Mouse (Mus musculus) testis, postnatal 10 days (tissue): Measurements from ENCODE around the gene Slc26a10.
A peak's percentile ranks its signal among the peaks of the same experiment; 100 is the strongest.
"Not testable (repeated sequence)": the region's sequence is repeated elsewhere in the genome, so short reads cannot be mapped to it uniquely, and the experiment has no call there.

Source experiments
- DNase-seq: peaks from one replicate; pipeline ENCODE4 v3.0.0; 2021; ENCODE audit warnings: low spot score

Slc26a10 gene

DNA sequence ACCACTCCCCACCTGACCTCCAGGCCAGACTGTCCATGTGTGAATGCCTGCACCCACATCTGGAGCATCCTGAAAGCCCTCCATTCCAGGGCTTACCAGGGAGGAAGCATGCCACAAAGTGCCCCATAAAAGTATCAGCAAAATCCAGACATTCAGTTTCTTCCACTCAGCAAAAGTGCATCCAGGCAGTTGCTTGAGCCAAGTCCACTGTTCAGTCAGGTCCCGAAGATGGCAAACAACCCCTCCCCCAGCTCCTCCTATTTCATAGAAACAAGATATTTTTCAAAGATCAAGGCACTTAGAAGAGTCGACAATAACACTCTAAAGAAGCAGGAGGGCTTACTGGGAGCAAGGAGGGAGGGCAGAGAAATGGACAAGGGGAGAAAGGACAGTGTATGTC is 18.0 kb upstream of the Slc26a10 start:
- DNase-seq = no peak

DNA sequence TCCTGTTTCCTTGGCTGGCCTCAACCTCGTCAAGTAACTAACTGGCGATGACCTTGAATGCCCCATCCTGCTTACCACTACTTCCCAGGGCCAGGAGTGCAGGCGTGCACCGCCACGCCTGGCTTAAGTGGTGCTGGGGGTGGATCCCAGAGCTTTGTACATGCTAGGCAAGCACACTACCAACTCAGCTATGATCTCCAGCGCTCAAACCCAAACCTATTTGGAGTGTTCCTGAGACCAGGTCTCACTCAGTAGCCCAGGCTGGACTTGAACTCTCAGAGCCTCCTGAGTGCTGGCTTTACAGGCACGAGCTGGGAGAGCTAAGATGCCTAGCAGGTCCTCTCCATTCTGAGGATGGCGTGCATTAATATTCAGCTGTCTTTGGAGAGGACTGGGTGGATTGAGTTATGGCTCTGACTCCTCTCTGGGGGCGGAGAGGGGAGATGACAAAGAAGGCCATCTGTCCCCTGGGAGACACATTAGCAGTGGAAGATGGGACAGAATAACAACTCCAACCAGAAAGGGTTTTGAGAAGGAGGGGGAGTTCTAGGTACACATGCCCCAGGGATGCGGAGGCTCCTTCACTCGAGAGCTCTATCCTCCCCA is 17.2 kb upstream of the Slc26a10 start:
- DNase-seq = no peak

DNA sequence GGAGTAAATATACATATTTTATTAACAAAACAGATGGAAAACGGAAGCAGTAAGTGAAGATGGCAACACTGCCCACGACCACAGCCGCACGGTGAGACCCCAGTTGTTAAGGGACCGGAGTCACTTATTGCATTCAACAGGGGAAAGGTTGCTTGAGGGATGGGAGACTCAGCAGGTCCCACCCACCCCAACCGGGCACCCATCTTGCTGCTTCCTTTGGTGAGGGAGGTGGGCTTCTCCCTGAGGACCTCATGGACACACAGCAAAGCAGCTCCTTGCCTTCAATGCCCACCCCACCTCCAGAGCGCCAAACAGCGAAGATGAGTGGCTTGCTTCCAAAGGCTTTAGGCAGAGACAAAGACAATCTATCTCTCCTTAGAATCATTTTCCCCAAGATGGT is 16.7 kb upstream of the Slc26a10 start:
- no peak for DNase-seq

- DNase-seq = no peak
Measured at GRCm38 (mm10) chr10:127196392-127196791, 15.9 kb upstream of the Slc26a10 start.

GRCm38 (mm10) chr10:127195328-127196129 is 15.1 kb upstream of the Slc26a10 start, which contains the start of gene Dtx3:
Dtx3 (minus strand) TSS chr10:127195728.
- DNase-seq = peak; percentile 71

- peak; percentile 85 for DNase-seq
Measured at GRCm38 (mm10) chr10:127194428-127195327, 14.2 kb upstream of the Slc26a10 start.

- no peak for DNase-seq
Measured at GRCm38 (mm10) chr10:127193011-127193410, 12.6 kb upstream of the Slc26a10 start.

DNA sequence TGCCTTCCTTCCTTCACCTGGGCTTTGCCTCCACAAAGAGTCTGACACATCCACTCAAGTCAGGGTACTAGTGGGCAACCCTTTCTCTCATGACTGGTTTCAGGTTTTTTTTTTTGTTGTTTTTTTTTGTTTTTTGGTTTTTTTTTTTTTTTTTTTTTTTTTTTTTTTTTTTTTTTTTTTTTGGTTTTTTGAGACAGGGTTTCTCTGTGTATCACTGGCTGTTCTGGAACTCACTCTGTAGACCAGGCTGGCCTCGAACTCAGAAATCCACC is 11.5 kb upstream of the Slc26a10 start:
- DNase-seq = not testable (repeated sequence)

DNA sequence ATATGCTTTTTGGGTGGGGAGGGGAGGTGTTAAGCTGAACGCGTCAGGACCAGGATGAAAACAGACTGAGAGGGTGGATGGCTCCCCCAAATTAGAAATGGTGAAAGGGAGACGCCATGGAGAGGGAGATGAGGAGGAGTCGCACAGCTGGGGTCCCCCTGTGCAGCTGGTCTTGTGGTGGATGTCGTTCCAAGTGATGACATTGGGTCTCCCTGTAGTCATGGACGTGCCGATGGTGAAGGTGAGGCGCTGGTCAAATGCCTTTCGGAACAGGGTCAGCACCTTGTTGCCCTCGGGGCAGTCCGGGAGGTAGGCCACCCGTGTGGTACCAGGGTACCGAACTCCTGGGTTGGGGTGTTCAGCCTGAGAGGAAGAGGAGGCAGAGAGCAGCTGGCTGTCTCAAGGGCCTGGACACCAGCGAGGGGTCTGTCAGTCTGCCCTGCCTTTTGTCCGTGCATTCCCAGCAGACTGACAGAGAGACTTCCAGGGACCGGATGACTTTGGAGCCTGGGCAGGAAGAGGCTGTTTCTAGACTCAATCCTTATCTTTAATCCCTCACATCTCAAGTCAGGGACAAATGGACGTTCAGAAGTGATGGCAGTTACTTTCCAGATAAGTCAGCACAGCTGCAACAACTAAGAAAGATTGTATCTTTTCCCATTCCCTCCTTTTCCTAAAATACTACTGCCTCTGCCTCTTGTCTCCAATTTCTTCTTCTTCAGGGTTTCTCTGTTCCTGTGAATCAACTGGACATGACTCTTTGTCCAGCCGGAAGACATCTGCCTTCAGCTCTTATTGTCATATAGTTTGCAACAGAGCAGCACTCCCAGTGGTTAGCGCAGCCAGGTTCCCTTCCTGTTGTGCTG is 11.0 kb upstream of the Slc26a10 start:
- DNase-seq = no peak

GRCm38 (mm10) chr10:127190398-127191190 is 10.1 kb upstream of the Slc26a10 start:
- DNase-seq = peak; percentile 30

GRCm38 (mm10) chr10:127189651-127190381 is 9.4 kb upstream of the Slc26a10 start, which contains the start of gene Arhgef25:
Arhgef25 (minus strand) TSS chr10:127190083.
- DNase-seq = peak; percentile 79

GRCm38 (mm10) chr10:127189116-127189650 is 8.7 kb upstream of the Slc26a10 start:
- peak; percentile 78 for DNase-seq

GRCm38 (mm10) chr10:127188465-127189115 is 8.1 kb upstream of the Slc26a10 start:
- peak; percentile 77 for DNase-seq

DNA sequence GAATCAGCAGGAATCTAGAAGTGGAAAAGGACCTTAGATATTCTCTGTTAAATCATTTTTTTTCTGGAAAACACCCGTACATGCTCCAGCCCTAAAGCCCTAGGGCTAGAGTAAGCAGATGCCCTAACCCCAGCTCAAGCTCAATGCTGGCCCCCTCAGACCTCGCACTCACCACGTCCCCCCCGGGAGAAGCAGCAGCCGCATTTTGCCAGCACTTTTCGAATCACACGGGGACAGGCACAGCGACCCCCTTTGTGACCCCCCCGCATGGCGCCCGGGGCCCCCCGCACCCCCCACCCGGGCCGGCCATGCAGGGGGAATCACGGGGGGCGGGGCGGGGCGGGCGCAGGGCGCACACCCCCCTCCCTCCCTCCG is 7.6 kb upstream of the Slc26a10 start:
- DNase-seq = peak; percentile 51

DNA sequence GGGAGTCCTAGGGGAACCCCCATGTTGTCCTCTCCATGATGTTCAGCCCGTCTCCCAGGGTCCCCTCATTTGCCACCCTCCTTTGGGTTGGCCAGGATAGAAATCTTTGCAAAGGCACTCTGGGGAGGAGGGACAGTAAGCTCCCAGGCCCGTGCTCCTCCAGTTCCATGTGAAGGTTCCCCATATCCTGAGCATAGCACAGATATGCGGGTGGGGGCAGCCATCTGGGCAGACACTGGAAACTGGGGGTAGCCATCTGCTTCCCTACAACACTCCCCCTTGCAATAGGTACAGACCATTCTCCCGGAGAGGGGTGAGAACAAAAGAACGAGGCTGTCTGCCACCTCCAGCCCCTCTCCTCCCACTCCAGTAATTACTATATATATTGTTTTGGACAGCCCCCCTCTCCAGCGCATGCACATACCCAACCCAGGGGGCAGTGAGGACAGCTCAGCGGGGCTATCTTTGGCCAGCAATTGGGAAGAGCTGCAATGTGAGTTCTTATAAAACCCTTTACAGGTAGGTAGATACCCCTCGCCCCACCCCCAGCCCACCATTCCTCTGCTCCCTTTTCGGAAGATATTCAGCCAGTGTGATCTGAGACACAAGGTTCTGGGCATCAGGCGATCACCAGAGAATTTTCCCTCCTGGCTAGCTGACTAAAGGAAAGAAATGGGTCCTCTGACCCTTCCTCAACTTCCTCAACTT is 7.1 kb upstream of the Slc26a10 start:
- no peak for DNase-seq

DNA sequence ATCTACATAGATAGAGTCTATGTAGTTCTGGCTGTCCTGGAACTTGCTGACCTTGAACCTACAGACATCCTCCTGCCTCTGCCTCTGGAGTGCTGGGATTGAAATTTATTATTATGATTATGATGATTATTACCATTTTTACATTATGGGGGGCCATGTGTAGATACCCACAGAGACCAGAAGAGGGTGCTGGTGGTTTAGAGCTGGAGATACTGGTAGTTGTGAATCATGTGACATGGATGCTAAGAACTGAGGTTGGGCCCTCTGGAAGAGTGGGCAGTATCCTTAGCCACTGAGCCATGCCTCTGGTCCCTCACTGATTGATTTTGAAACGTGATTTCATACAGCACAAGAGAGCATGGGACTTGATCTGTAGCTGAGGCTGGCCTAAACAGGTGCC is 6.0 kb upstream of the Slc26a10 start:
- no peak for DNase-seq

- DNase-seq = no peak
Measured at GRCm38 (mm10) chr10:127185506-127185905, 5.1 kb upstream of the Slc26a10 start.

GRCm38 (mm10) chr10:127185101-127185500 is 4.7 kb upstream of the Slc26a10 start:
- DNase-seq = no peak

DNA sequence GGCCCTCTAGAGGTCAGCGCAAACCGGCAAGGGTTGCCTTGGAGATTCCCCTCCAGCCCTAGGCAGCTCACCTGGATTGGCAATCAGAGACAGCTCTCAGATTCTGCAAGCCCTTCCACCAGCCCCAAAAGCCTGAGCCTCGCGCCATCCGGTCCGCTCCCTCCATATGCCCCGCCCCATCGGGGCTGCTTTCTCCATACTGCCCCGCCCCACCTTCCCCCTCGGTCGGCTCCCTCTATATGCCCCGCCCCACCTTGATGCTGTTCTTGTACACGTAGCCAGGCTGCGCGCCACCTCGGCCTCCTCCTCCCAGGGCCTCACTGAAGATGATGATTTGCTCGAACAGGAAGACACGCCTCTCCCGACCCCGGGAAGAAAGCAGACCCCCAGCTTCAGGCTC is 3.3 kb upstream of the Slc26a10 start:
- DNase-seq = no peak
